Mouse (Mus musculus): ENCODE data around the gene Morc1. TPM values are rescaled to one million over a fixed set of nuclear protein-coding genes. Genes with fewer than 3 reads are reported as not detected.

Gene Morc1
- polyA plus RNA-seq, 1 experiment, result 0.15 TPM

GRCm38 (mm10) chr16:48574072-48574471, 143.0 kb downstream of the Morc1 start:
- 61% methylated on average over 5 of the region's 5 CpGs for WGBS
- TF ChIP-seq POLR2A (IDR thresholded peaks at IDR 0.05; ENCODE audit: borderline replicate concordance, extremely low read depth, low read depth, low read length) (no peak), CTCF (IDR thresholded peaks at IDR 0.05; ENCODE audit: insufficient read depth, low read length) (no peak)
- no peaks in the 10 kb centered on the region for H3K4me1 ChIP-seq (ENCODE audit: control insufficient read depth, insufficient read depth, low read length)
- no peak for DNase-seq
- H3K4me3 ChIP-seq (replicated peaks; ENCODE audit: extremely low read depth, low read depth, low read length), result no peak overlapping the region

- no peak overlapping the region for H3K4me3 ChIP-seq (replicated peaks; ENCODE audit: extremely low read depth, low read depth, low read length)
- TF ChIP-seq POLR2A (IDR thresholded peaks at IDR 0.05; ENCODE audit: borderline replicate concordance, extremely low read depth, low read depth, low read length) (no peak), CTCF (IDR thresholded peaks at IDR 0.05; ENCODE audit: insufficient read depth, low read length) (no peak)
- WGBS, result 50% methylated on average over 3 of the region's 3 CpGs
- DNase-seq, result no peak
- no peaks in the 10 kb centered on the region for H3K4me1 ChIP-seq (ENCODE audit: control insufficient read depth, insufficient read depth, low read length)
Measured at GRCm38 (mm10) chr16:48574499-48574898, 143.5 kb downstream of the Morc1 start.

GRCm38 (mm10) chr16:48585369-48585768, 154.3 kb downstream of the Morc1 start:
- no peak overlapping the region for H3K4me3 ChIP-seq (replicated peaks; ENCODE audit: extremely low read depth, low read depth, low read length)
- no peak for TF ChIP-seq CTCF (IDR thresholded peaks at IDR 0.05; ENCODE audit: insufficient read depth, low read length)
- TF ChIP-seq POLR2A (IDR thresholded peaks at IDR 0.05; ENCODE audit: borderline replicate concordance, extremely low read depth, low read depth, low read length), result no peak
- DNase-seq, result no peak
- no peaks in the 10 kb centered on the region; the same call in 1 of the 2 replicates for H3K4me1 ChIP-seq (ENCODE audit: control insufficient read depth, insufficient read depth, low read length)
- WGBS, result 35% methylated on average over 6 of the region's 6 CpGs

GRCm38 (mm10) chr16:48594457-48594856, 163.4 kb downstream of the Morc1 start:
- TF ChIP-seq CTCF (IDR thresholded peaks at IDR 0.05; ENCODE audit: insufficient read depth, low read length) (no peak), POLR2A (IDR thresholded peaks at IDR 0.05; ENCODE audit: borderline replicate concordance, extremely low read depth, low read depth, low read length) (no peak)
- no peak for DNase-seq
- 74% methylated on average over 5 of the region's 5 CpGs for WGBS
- H3K4me3 ChIP-seq (replicated peaks; ENCODE audit: extremely low read depth, low read depth, low read length), result no peak overlapping the region
- no peaks in the 10 kb centered on the region for H3K4me1 ChIP-seq (ENCODE audit: control insufficient read depth, insufficient read depth, low read length)

- Histone ChIP-seq H3K4me3 (replicated peaks; ENCODE audit: extremely low read depth, low read depth, low read length) (no peak overlapping the region), H3K4me1 (ENCODE audit: control insufficient read depth, insufficient read depth, low read length) (no peaks in the 10 kb centered on the region)
- DNase-seq, result no peak
- WGBS, result 76% methylated on average over 1 of the region's 1 CpGs
- TF ChIP-seq POLR2A (IDR thresholded peaks at IDR 0.05; ENCODE audit: borderline replicate concordance, extremely low read depth, low read depth, low read length) (no peak), CTCF (IDR thresholded peaks at IDR 0.05; ENCODE audit: insufficient read depth, low read length) (no peak)
Measured at GRCm38 (mm10) chr16:48595216-48595615, 164.2 kb downstream of the Morc1 start.

GRCm38 (mm10) chr16:48603735-48604211, 172.7 kb downstream of the Morc1 start:
- no peaks in the 10 kb centered on the region for H3K4me1 ChIP-seq (ENCODE audit: control insufficient read depth, insufficient read depth, low read length)
- 60% methylated on average over 2 of the region's 2 CpGs for WGBS
- no peak for DNase-seq
- TF ChIP-seq CTCF (IDR thresholded peaks at IDR 0.05; ENCODE audit: insufficient read depth, low read length), result no peak
- TF ChIP-seq POLR2A (IDR thresholded peaks at IDR 0.05; ENCODE audit: borderline replicate concordance, extremely low read depth, low read depth, low read length), result no peak
- no peak overlapping the region for H3K4me3 ChIP-seq (replicated peaks; ENCODE audit: extremely low read depth, low read depth, low read length)

GRCm38 (mm10) chr16:48606476-48607038, 175.5 kb downstream of the Morc1 start:
- no peaks in the 10 kb centered on the region for H3K4me1 ChIP-seq (ENCODE audit: control insufficient read depth, insufficient read depth, low read length)
- no peak for DNase-seq
- no peak overlapping the region for H3K4me3 ChIP-seq (replicated peaks; ENCODE audit: extremely low read depth, low read depth, low read length)
- WGBS, result 50% methylated on average over 4 of the region's 4 CpGs
- no peak for TF ChIP-seq CTCF (IDR thresholded peaks at IDR 0.05; ENCODE audit: insufficient read depth, low read length)
- TF ChIP-seq POLR2A (IDR thresholded peaks at IDR 0.05; ENCODE audit: borderline replicate concordance, extremely low read depth, low read depth, low read length), result no peak

- 81% methylated on average over 3 of the region's 3 CpGs for WGBS
- H3K4me3 ChIP-seq (replicated peaks; ENCODE audit: extremely low read depth, low read depth, low read length), result no peak overlapping the region
- TF ChIP-seq CTCF (IDR thresholded peaks at IDR 0.05; ENCODE audit: insufficient read depth, low read length) (no peak), POLR2A (IDR thresholded peaks at IDR 0.05; ENCODE audit: borderline replicate concordance, extremely low read depth, low read depth, low read length) (no peak)
- no peaks in the 10 kb centered on the region for H3K4me1 ChIP-seq (ENCODE audit: control insufficient read depth, insufficient read depth, low read length)
- no peak for DNase-seq
Measured at GRCm38 (mm10) chr16:48608224-48608623, 177.2 kb downstream of the Morc1 start.

- TF ChIP-seq CTCF (IDR thresholded peaks at IDR 0.05; ENCODE audit: insufficient read depth, low read length) (no peak), POLR2A (IDR thresholded peaks at IDR 0.05; ENCODE audit: borderline replicate concordance, extremely low read depth, low read depth, low read length) (no peak)
- Histone ChIP-seq H3K4me1 (ENCODE audit: control insufficient read depth, insufficient read depth, low read length) (no peaks in the 10 kb centered on the region), H3K4me3 (replicated peaks; ENCODE audit: extremely low read depth, low read depth, low read length) (no peak overlapping the region)
- WGBS, result 25% methylated on average over 1 of the region's 1 CpGs
- no peak for DNase-seq
Measured at GRCm38 (mm10) chr16:48610866-48611265, 179.8 kb downstream of the Morc1 start.

GRCm38 (mm10) chr16:48611436-48611835, 180.4 kb downstream of the Morc1 start:
- H3K4me1 ChIP-seq (ENCODE audit: control insufficient read depth, insufficient read depth, low read length), result no peaks in the 10 kb centered on the region
- DNase-seq, result no peak
- no peak overlapping the region for H3K4me3 ChIP-seq (replicated peaks; ENCODE audit: extremely low read depth, low read depth, low read length)
- TF ChIP-seq CTCF (IDR thresholded peaks at IDR 0.05; ENCODE audit: insufficient read depth, low read length) (no peak), POLR2A (IDR thresholded peaks at IDR 0.05; ENCODE audit: borderline replicate concordance, extremely low read depth, low read depth, low read length) (no peak)
- 85% methylated on average over 2 of the region's 2 CpGs for whole genome bisulfite sequencing
